Mouse (Mus musculus): Measurements from ENCODE around the gene Nhej1. TPM values are rescaled to one million over a fixed set of nuclear protein-coding genes. Genes with fewer than 3 reads are reported as not detected.

Gene Nhej1
- polyA plus RNA-seq, 1 experiment: 4.5 TPM

- peaks cover 2% of the 10 kb centered on the region for H3K27me3 ChIP-seq (ENCODE audit: control insufficient read depth, insufficient read depth, insufficient read length)
- H3K4me2 ChIP-seq (ENCODE audit: low read depth): peak overlapping the region; percentile 0
- H3K4me3 ChIP-seq: no peak overlapping the region
- H3K79me2 ChIP-seq (ENCODE audit: control insufficient read depth, insufficient read depth): no peaks in the 10 kb centered on the region
- H3ac ChIP-seq (ENCODE audit: control insufficient read depth, insufficient read length): no peak overlapping the region
- TF ChIP-seq MAX (IDR thresholded peaks at IDR 0.05; ENCODE audit: low read depth) (no peak), MYOG (IDR thresholded peaks at IDR 0.05; ENCODE audit: control insufficient read depth in 1 of 3, insufficient read depth in 1 of 3, insufficient read length in 2 of 3, low read depth in 2 of 3) (no peak), POLR2AphosphoS2 (IDR thresholded peaks at IDR 0.05; ENCODE audit: insufficient read length, low read depth) (no peak), POLR2A (IDR thresholded peaks at IDR 0.05; ENCODE audit: insufficient read length, low read depth) (no peak), SRF (IDR thresholded peaks at IDR 0.05; ENCODE audit: control insufficient read depth, insufficient read length, low read depth) (no peak), TCF12 (IDR thresholded peaks at IDR 0.05; ENCODE audit: insufficient read depth, poor library complexity, severe bottlenecking) (no peak), MYOD1 (IDR thresholded peaks at IDR 0.05; ENCODE audit: control insufficient read depth in 1 of 3, insufficient read length in 2 of 3, low read depth in 2 of 3) (no peak), REST (IDR thresholded peaks at IDR 0.05; ENCODE audit: insufficient read depth, insufficient read length) (no peak), E2F4 (IDR thresholded peaks at IDR 0.05; ENCODE audit: insufficient read depth) (no peak), TCF3 (IDR thresholded peaks at IDR 0.05; ENCODE audit: insufficient read length, low read depth) (no peak), USF1 (IDR thresholded peaks at IDR 0.05; ENCODE audit: low read depth) (no peak), CEBPB (IDR thresholded peaks at IDR 0.05; ENCODE audit: insufficient read depth, poor library complexity, severe bottlenecking) (no peak)
- no peaks in the 10 kb centered on the region for H3K36me3 ChIP-seq (ENCODE audit: control insufficient read depth, insufficient read depth)
These were observed 156.9 kb downstream of the Nhej1 start for GRCm38 (mm10) chr1:74967962-74968580.

GRCm38 (mm10) chr1:74964494-74965215 is 160.3 kb downstream of the Nhej1 start:
- Histone ChIP-seq H3K36me3 (ENCODE audit: control insufficient read depth, insufficient read depth) (no peaks in the 10 kb centered on the region), H3K79me2 (ENCODE audit: control insufficient read depth, insufficient read depth) (no peaks in the 10 kb centered on the region), H3K4me2 (ENCODE audit: low read depth) (no peak overlapping the region), H3K4me3 (no peak overlapping the region), H3ac (ENCODE audit: control insufficient read depth, insufficient read length) (no peak overlapping the region), H3K27me3 (ENCODE audit: control insufficient read depth, insufficient read depth, insufficient read length) (peaks cover 34% of the 10 kb centered on the region)
- no peak for TF ChIP-seq TCF3 (IDR thresholded peaks at IDR 0.05; ENCODE audit: insufficient read length, low read depth)
- no peak for TF ChIP-seq E2F4 (IDR thresholded peaks at IDR 0.05; ENCODE audit: insufficient read depth)
- no peak for TF ChIP-seq POLR2A (IDR thresholded peaks at IDR 0.05; ENCODE audit: insufficient read length, low read depth)
- no peak for TF ChIP-seq CEBPB (IDR thresholded peaks at IDR 0.05; ENCODE audit: insufficient read depth, poor library complexity, severe bottlenecking)
- no peak for TF ChIP-seq USF1 (IDR thresholded peaks at IDR 0.05; ENCODE audit: low read depth)
- no peak for TF ChIP-seq MYOD1 (IDR thresholded peaks at IDR 0.05; ENCODE audit: control insufficient read depth in 1 of 3, insufficient read length in 2 of 3, low read depth in 2 of 3)
- TF ChIP-seq TCF12 (IDR thresholded peaks at IDR 0.05; ENCODE audit: insufficient read depth, poor library complexity, severe bottlenecking): no peak

- Histone ChIP-seq H3K4me2 (ENCODE audit: low read depth) (no peak overlapping the region), H3K79me2 (ENCODE audit: control insufficient read depth, insufficient read depth) (no peaks in the 10 kb centered on the region), H3K27me3 (ENCODE audit: control insufficient read depth, insufficient read depth, insufficient read length) (peaks cover 47% of the 10 kb centered on the region), H3K4me3 (no peak overlapping the region), H3ac (ENCODE audit: control insufficient read depth, insufficient read length) (no peak overlapping the region), H3K36me3 (ENCODE audit: control insufficient read depth, insufficient read depth) (no peaks in the 10 kb centered on the region)
- TF ChIP-seq POLR2A (IDR thresholded peaks at IDR 0.05; ENCODE audit: insufficient read length, low read depth) (no peak), MYOG (IDR thresholded peaks at IDR 0.05; ENCODE audit: control insufficient read depth in 1 of 3, insufficient read depth in 1 of 3, insufficient read length in 2 of 3, low read depth in 2 of 3) (no peak), USF1 (IDR thresholded peaks at IDR 0.05; ENCODE audit: low read depth) (no peak), TCF12 (IDR thresholded peaks at IDR 0.05; ENCODE audit: insufficient read depth, poor library complexity, severe bottlenecking) (no peak), REST (IDR thresholded peaks at IDR 0.05; ENCODE audit: insufficient read depth, insufficient read length) (no peak), POLR2AphosphoS2 (IDR thresholded peaks at IDR 0.05; ENCODE audit: insufficient read length, low read depth) (no peak), SRF (IDR thresholded peaks at IDR 0.05; ENCODE audit: control insufficient read depth, insufficient read length, low read depth) (no peak), MAX (IDR thresholded peaks at IDR 0.05; ENCODE audit: low read depth) (no peak), CEBPB (IDR thresholded peaks at IDR 0.05; ENCODE audit: insufficient read depth, poor library complexity, severe bottlenecking) (no peak), MYOD1 (IDR thresholded peaks at IDR 0.05; ENCODE audit: control insufficient read depth in 1 of 3, insufficient read length in 2 of 3, low read depth in 2 of 3) (no peak), TCF3 (IDR thresholded peaks at IDR 0.05; ENCODE audit: insufficient read length, low read depth) (no peak), E2F4 (IDR thresholded peaks at IDR 0.05; ENCODE audit: insufficient read depth) (no peak)
These were observed 162.2 kb downstream of the Nhej1 start for GRCm38 (mm10) chr1:74962853-74963227.

GRCm38 (mm10) chr1:74962126-74962852 is 162.7 kb downstream of the Nhej1 start:
- Histone ChIP-seq H3ac (ENCODE audit: control insufficient read depth, insufficient read length) (no peak overlapping the region), H3K4me2 (ENCODE audit: low read depth) (no peak overlapping the region), H3K79me2 (ENCODE audit: control insufficient read depth, insufficient read depth) (no peaks in the 10 kb centered on the region), H3K27me3 (ENCODE audit: control insufficient read depth, insufficient read depth, insufficient read length) (peaks cover 47% of the 10 kb centered on the region), H3K36me3 (ENCODE audit: control insufficient read depth, insufficient read depth) (no peaks in the 10 kb centered on the region), H3K4me3 (no peak overlapping the region)
- TF ChIP-seq POLR2A (IDR thresholded peaks at IDR 0.05; ENCODE audit: insufficient read length, low read depth) (no peak), MYOG (IDR thresholded peaks at IDR 0.05; ENCODE audit: control insufficient read depth in 1 of 3, insufficient read depth in 1 of 3, insufficient read length in 2 of 3, low read depth in 2 of 3) (no peak), SRF (IDR thresholded peaks at IDR 0.05; ENCODE audit: control insufficient read depth, insufficient read length, low read depth) (no peak), USF1 (IDR thresholded peaks at IDR 0.05; ENCODE audit: low read depth) (no peak), TCF12 (IDR thresholded peaks at IDR 0.05; ENCODE audit: insufficient read depth, poor library complexity, severe bottlenecking) (no peak), MYOD1 (IDR thresholded peaks at IDR 0.05; ENCODE audit: control insufficient read depth in 1 of 3, insufficient read length in 2 of 3, low read depth in 2 of 3) (no peak), E2F4 (IDR thresholded peaks at IDR 0.05; ENCODE audit: insufficient read depth) (no peak), TCF3 (IDR thresholded peaks at IDR 0.05; ENCODE audit: insufficient read length, low read depth) (no peak)

Data from myocyte (in vitro differentiated cells).